Mouse (Mus musculus) myocyte (in vitro differentiated cells): ENCODE results near the gene Slc12a5. TPM values are rescaled to one million over a fixed set of nuclear protein-coding genes. Genes with fewer than 3 reads are reported as not detected.
A peak's percentile ranks its signal among the peaks of the same experiment; 100 is the strongest.

Experiments
- H3K27me3 ChIP-seq: one replicate; pipeline ENCODE4 v1.6.1; 2011; ENCODE audit not compliant: control insufficient read depth, insufficient read depth, insufficient read length
- H3K36me3 ChIP-seq: one replicate; pipeline ENCODE4 v1.6.1; 2011; ENCODE audit not compliant: control insufficient read depth, insufficient read depth
- H3K4me2 ChIP-seq: one replicate; pipeline ENCODE4 v1.6.1; 2011; ENCODE audit warnings: low read depth, control low read depth
- H3K4me3 ChIP-seq: one replicate; pipeline ENCODE4 v1.5.1; 2011; ENCODE audit warnings: mild to moderate bottlenecking, control low read depth, moderate library complexity
- H3K79me2 ChIP-seq: one replicate; pipeline ENCODE4 v1.6.1; 2011; ENCODE audit not compliant: control insufficient read depth, insufficient read depth
- H3ac ChIP-seq: one replicate; pipeline ENCODE4 v1.6.1; 2011; ENCODE audit not compliant: control insufficient read depth, insufficient read length
- CEBPB ChIP-seq: IDR thresholded peaks from 2 replicates; pipeline ENCODE4 v1.6.1; 2011; ENCODE audit warnings: mild to moderate bottlenecking, moderate library complexity; ENCODE audit not compliant: poor library complexity, insufficient read depth, severe bottlenecking
- E2F4 ChIP-seq: IDR thresholded peaks from one replicate; pipeline ENCODE4 v1.6.1; 2011; ENCODE audit warnings: mild to moderate bottlenecking, control low read depth, moderate library complexity; ENCODE audit not compliant: insufficient read depth
- MAX ChIP-seq: IDR thresholded peaks from one replicate; pipeline ENCODE4 v1.6.1; 2011; ENCODE audit warnings: low read depth, mild to moderate bottlenecking, control low read depth
- MYOD1 ChIP-seq, 3 experiments: IDR thresholded peaks; one replicate each; pipeline ENCODE4 v1.6.1; 2011; ENCODE audit warnings: control low read depth in 2 of 3, low read depth in 2 of 3, mild to moderate bottlenecking in 2 of 3, moderate library complexity in 1 of 3; ENCODE audit not compliant: insufficient read length in 2 of 3, control insufficient read depth in 1 of 3
- MYOG ChIP-seq, 3 experiments: IDR thresholded peaks; one replicate each; pipeline ENCODE4 v1.6.1; 2011; ENCODE audit warnings: control low read depth in 2 of 3, low read depth in 2 of 3, mild to moderate bottlenecking in 2 of 3; ENCODE audit not compliant: insufficient read length in 2 of 3, control insufficient read depth in 1 of 3, insufficient read depth in 1 of 3
- POLR2A ChIP-seq: IDR thresholded peaks from one replicate; pipeline ENCODE4 v1.6.1; 2011; ENCODE audit warnings: low read depth, mild to moderate bottlenecking, control low read depth, moderate library complexity; ENCODE audit not compliant: insufficient read length
- POLR2AphosphoS2 ChIP-seq: IDR thresholded peaks from one replicate; pipeline ENCODE4 v1.6.1; 2011; ENCODE audit warnings: low read depth, control low read depth; ENCODE audit not compliant: insufficient read length
- REST ChIP-seq: IDR thresholded peaks from one replicate; pipeline ENCODE4 v1.6.1; 2011; ENCODE audit warnings: mild to moderate bottlenecking, control low read depth, moderate library complexity; ENCODE audit not compliant: insufficient read depth, insufficient read length
- SRF ChIP-seq: IDR thresholded peaks from one replicate; pipeline ENCODE4 v1.6.1; 2011; ENCODE audit warnings: low read depth; ENCODE audit not compliant: control insufficient read depth, insufficient read length
- TCF12 ChIP-seq: IDR thresholded peaks from one replicate; pipeline ENCODE4 v1.6.1; 2011; ENCODE audit warnings: mild to moderate bottlenecking, control low read depth; ENCODE audit not compliant: poor library complexity, insufficient read depth, severe bottlenecking
- TCF3 ChIP-seq: IDR thresholded peaks from one replicate; pipeline ENCODE4 v1.6.1; 2011; ENCODE audit warnings: low read depth, control low read depth; ENCODE audit not compliant: insufficient read length
- USF1 ChIP-seq: IDR thresholded peaks from one replicate; pipeline ENCODE4 v1.6.1; 2011; ENCODE audit warnings: low read depth, mild to moderate bottlenecking, control low read depth, moderate library complexity
- polyA plus RNA-seq: library from polyadenylated mRNA; unstranded; fragments of >200 nt; fragmentation: generic; extraction: Trizol; gene quantifications from one replicate; pipeline ENCODE4 v1.2.1, GENCODE M21; 2012; ENCODE audit warnings: missing spikeins

The Slc12a5 gene
- polyA plus RNA-seq: 0.52 TPM

DNA sequence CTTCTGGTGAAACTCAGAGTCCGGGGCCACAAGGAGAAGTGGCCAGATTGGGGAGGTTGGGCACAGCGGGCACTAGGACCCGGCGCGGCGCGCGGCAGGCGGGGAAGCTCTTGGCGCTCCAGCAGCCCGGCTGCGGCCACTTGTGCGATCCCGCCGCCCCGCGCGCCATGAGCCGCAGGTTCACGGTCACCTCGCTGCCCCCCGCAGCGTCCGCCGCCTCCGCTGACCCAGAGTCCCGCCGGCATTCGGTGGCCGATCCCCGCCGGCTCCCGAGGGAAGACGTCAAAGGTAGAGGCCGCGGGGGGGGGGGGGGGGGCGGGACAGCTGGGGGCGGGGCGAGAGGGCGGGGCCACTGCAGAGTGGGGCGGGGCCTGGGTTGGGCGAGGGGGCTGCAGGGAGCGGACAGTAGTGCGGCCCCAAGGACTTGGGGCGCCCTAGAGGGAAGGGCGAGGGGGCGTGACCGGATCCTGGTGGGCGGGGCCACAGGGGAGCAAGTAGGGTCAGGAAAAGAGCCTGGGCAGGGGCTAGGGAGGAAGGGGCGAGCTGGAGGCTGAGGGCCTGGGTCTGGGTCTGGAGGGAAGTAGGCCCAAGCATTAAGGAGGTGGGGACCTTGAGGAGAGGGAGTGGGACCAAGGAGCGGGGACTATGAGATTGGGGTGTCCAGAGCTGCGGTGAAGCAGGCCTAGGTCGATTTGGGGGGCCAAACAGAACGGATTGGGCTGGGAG, at the start of gene Slc12a5:
Gene Slc12a5, plus strand, starts transcription at position 87 of the 726 bp plus-strand sequence.
- H3K4me3 ChIP-seq: peak within 1 kb of the TSS; percentile 4
- peak within 1 kb of the TSS; percentile 60 for H3K4me2 ChIP-seq
- H3K79me2 ChIP-seq: no peaks in the 10 kb centered on the region
- H3ac ChIP-seq: no peak within 1 kb of the TSS
- TF ChIP-seq TCF12: no peak
- no peak for TF ChIP-seq POLR2A
- no peak for TF ChIP-seq USF1
- TF ChIP-seq MAX: no peak
- no peak for TF ChIP-seq E2F4
- TF ChIP-seq REST: no peak
- TF ChIP-seq SRF: no peak
- peak in 1 of 3 experiments; percentile 21 for TF ChIP-seq MYOD1 (IDR thresholded peaks at IDR 0.05; ENCODE audit: control insufficient read depth in 1 of 3, insufficient read length in 2 of 3, low read depth in 2 of 3)
- TF ChIP-seq POLR2AphosphoS2: no peak
- no peak for TF ChIP-seq TCF3
- TF ChIP-seq MYOG (IDR thresholded peaks at IDR 0.05; ENCODE audit: control insufficient read depth in 1 of 3, insufficient read depth in 1 of 3, insufficient read length in 2 of 3, low read depth in 2 of 3): peak in 1 of 3 experiments; percentile 47
- no peak for TF ChIP-seq CEBPB
- peaks cover 10% of the 10 kb centered on the region for H3K27me3 ChIP-seq
- H3K36me3 ChIP-seq: no peaks in the 10 kb centered on the region

DNA sequence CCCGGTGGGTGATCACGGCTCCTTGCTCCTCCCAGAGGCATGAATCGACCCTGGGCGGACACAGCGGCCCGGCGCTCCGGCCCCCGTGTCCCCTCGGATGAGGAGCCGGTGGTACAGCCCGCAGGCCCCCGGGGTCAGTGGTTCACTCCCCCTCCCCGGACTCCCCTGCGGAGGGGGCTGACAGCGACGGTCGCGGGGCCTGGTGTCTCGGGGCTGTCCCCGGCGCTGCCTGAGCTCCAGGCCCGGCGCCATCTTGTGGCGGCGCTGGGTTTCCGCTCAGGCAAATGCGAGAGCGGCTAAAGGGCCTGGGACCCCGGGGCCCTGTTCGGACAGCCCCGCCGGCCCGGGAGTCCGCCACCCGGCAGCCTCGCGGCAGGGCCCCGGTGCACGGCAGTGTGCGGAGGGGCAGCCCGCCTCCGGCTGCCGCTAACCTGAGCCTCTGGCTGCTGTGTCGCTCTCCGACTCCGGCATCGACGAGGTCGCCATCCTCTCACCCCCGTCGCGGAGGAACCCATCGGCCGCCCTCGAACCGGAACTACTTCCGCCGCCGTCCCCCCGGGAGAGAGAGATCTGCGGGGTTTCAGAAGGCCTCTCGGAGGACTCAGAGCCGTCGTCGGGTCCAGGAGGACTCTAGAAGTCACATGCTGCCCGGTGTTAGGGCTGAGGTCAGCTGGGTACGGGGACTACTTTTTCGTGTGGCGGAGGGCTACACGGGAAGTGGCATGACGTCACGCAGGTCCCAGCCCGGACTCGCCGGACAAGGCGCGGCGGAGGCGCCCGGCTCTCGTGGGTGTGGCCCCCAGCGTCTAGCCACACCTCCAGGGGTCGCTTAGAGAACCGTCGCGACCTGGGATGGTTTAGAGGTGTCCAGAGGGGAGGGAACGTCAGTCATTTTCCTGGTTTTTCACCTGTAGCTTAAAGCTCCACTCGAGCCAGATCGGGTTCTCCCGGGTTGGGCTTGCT, 49.2 kb upstream of the Slc12a5 start, which contains the start of gene Zfp335:
Gene Zfp335, minus strand, starts transcription at position 672 of the 963 bp plus-strand sequence.
- Histone ChIP-seq H3K4me3 (peak within 1 kb of the TSS; percentile 84), H3K79me2 (peaks cover 15% of the 10 kb centered on the region), H3ac (peak within 1 kb of the TSS; percentile 94), H3K36me3 (peaks cover 21% of the 10 kb centered on the region), H3K4me2 (peak within 1 kb of the TSS; percentile 98), H3K27me3 (no peaks in the 10 kb centered on the region)
- TF ChIP-seq SRF (peak; percentile 79), CEBPB (no peak), MAX (peak; percentile 79), REST (no peak), TCF3 (no peak), POLR2A (peak; percentile 56), MYOD1 (IDR thresholded peaks at IDR 0.05; ENCODE audit: control insufficient read depth in 1 of 3, insufficient read length in 2 of 3, low read depth in 2 of 3) (peak in 1 of 3 experiments; percentile 10), TCF12 (no peak), POLR2AphosphoS2 (peak; percentile 40), USF1 (no peak), E2F4 (no peak), MYOG (IDR thresholded peaks at IDR 0.05; ENCODE audit: control insufficient read depth in 1 of 3, insufficient read depth in 1 of 3, insufficient read length in 2 of 3, low read depth in 2 of 3) (peak in 1 of 3 experiments; percentile 30)

DNA sequence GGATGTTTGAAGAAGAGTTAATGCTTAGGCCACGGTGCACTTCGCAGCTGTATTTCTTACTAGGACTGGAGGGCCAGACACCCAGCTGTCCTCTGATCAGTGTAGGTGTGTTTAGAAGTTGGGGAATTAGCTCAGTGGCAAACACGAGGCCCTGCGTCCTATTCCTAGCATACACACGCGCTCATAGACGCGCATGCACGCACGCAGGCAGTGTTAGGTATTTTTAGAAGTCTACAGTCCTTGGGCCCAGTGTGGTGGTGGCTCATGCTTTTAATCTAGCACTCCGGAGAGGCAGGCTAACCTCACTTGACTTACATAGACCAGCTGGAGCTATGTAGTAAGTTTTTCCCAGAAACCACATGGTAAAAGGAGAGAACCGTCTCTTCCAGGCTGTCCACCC, 48.5 kb upstream of the Slc12a5 start:
- peak overlapping the region; percentile 84 for H3K4me3 ChIP-seq
- H3K27me3 ChIP-seq: no peaks in the 10 kb centered on the region
- TF ChIP-seq MAX (no peak), E2F4 (no peak), TCF12 (no peak), USF1 (no peak), POLR2A (no peak), MYOG (IDR thresholded peaks at IDR 0.05; ENCODE audit: control insufficient read depth in 1 of 3, insufficient read depth in 1 of 3, insufficient read length in 2 of 3, low read depth in 2 of 3) (peak in 1 of 3 experiments; percentile 33), REST (no peak), SRF (no peak), POLR2AphosphoS2 (peak; percentile 48), TCF3 (no peak), MYOD1 (IDR thresholded peaks at IDR 0.05; ENCODE audit: control insufficient read depth in 1 of 3, insufficient read length in 2 of 3, low read depth in 2 of 3) (no peak), CEBPB (no peak)
- H3ac ChIP-seq: peak overlapping the region; percentile 94
- H3K4me2 ChIP-seq: peak overlapping the region; percentile 86
- peaks cover 15% of the 10 kb centered on the region for H3K36me3 ChIP-seq
- peaks cover 15% of the 10 kb centered on the region for H3K79me2 ChIP-seq

DNA sequence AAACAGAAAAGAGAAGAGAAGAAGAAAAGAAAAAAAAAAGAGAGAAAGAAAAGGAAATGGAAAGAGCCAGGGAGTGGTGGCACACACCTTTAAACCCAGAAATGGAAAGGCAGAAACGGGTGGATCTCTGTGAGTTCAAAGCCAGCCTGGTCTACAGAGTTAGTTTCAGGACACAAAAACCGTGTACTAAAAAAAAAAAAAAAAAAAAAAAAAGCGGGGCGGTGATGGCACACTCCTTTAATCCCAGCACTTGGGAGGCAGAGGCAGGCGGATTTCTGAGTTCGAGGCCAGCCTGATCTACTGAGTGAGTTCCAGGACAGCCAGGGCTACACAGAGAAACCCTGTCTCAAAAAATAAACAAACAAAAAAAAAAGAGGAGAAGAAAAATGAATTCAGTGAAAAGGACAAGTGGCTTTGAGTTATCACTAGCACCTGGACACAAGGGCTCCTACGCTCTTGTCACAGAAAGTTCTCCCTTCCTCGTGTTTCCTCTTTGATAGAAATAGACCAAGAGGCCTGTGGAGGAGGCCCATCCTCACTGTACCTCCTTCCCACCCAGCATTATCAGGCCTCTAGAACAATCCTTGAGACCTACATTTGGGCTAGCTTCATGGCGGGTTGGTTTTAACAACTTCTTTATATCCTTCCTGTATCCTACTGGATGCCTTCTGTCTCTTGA, 47.7 kb upstream of the Slc12a5 start:
- H3K4me2 ChIP-seq: peak overlapping the region; percentile 86
- H3K36me3 ChIP-seq: peaks cover 12% of the 10 kb centered on the region
- H3K4me3 ChIP-seq: peak overlapping the region; percentile 84
- H3K79me2 ChIP-seq: peaks cover 15% of the 10 kb centered on the region
- H3K27me3 ChIP-seq: no peaks in the 10 kb centered on the region
- no peak for TF ChIP-seq E2F4
- TF ChIP-seq CEBPB: no peak
- no peak for TF ChIP-seq TCF12
- no peak for TF ChIP-seq MYOD1 (IDR thresholded peaks at IDR 0.05; ENCODE audit: control insufficient read depth in 1 of 3, insufficient read length in 2 of 3, low read depth in 2 of 3)
- no peak for TF ChIP-seq MYOG (IDR thresholded peaks at IDR 0.05; ENCODE audit: control insufficient read depth in 1 of 3, insufficient read depth in 1 of 3, insufficient read length in 2 of 3, low read depth in 2 of 3)
- TF ChIP-seq MAX: no peak
- TF ChIP-seq USF1: no peak
- no peak for TF ChIP-seq POLR2A
- no peak for TF ChIP-seq SRF
- no peak for TF ChIP-seq REST
- no peak for TF ChIP-seq TCF3
- no peak overlapping the region for H3ac ChIP-seq
